ENCODE assay signal across 8 mouse cellular contexts in the genomic region with DNA sequence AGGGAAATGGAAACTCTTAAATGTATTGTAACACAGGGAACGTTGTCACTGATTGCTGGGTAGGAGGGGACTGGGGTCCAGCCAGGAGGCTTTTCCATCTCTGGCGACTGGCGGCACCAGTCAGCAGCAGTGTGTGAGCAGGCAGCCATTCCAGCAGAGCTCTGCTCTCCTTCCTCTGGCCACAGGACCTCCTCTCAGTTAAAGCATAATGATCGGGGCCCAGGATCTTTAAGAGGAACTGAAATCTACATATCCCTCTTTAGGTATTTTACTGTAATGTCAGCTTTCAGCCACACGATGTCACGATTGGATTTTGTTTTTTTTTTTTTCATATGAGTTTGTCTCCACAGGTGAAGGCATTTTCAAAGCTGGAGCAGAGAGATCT.
A peak's percentile ranks its signal among the peaks of the same experiment; 100 is the strongest.
DNase-seq lines count a peak whose midpoint lies in the region; ATAC-seq and TF ChIP-seq lines count a peak whose summit lies in the region.

No protein-coding gene starts in this region.

- H3K9ac ChIP-seq in lung, embryonic 16.5 days (ENCODE audit: low read length) = no peak overlapping the region
- H3K9ac ChIP-seq in intestine, embryonic 16.5 days (ENCODE audit: low read depth, low read length) = 0 out of 2 replicates have a peak overlapping the region, but pooled peaks have one; percentile 13
- H3K9ac ChIP-seq in neural tube, embryonic 15.5 days (replicated peaks) = 0 out of 2 replicates have a peak overlapping the region, but pooled peaks have one; percentile 11
- H3K9ac ChIP-seq in liver, embryonic 11.5 days (ENCODE audit: low read depth, low read length) = no peak overlapping the region

- H3K9me3 ChIP-seq in lung, embryonic 16.5 days (ENCODE audit: control insufficient read depth, low read length) = no peaks in the 10 kb centered on the region
- no peaks in the 10 kb centered on the region for H3K9me3 ChIP-seq in intestine, embryonic 16.5 days (ENCODE audit: control insufficient read depth, low read length)
- H3K9me3 ChIP-seq in neural tube, embryonic 15.5 days (replicated peaks) = no peaks in the 10 kb centered on the region
- H3K9me3 ChIP-seq in liver, embryonic 11.5 days (ENCODE audit: control insufficient read depth, low read length) = no peaks in the 10 kb centered on the region

- no peaks in the 10 kb centered on the region for H3K4me1 ChIP-seq in lung, embryonic 16.5 days (replicated peaks; ENCODE audit: control insufficient read depth, insufficient read depth, low read length)
- H3K4me1 ChIP-seq in lung, adult 2 months (ENCODE audit: control insufficient read depth, insufficient read depth, low read length) = no peaks in the 10 kb centered on the region
- H3K4me1 ChIP-seq in intestine, embryonic 16.5 days (ENCODE audit: control insufficient read depth, insufficient read depth, low read length) = no peaks in the 10 kb centered on the region
- H3K4me1 ChIP-seq in neural tube, embryonic 15.5 days = peaks cover 12% of the 10 kb centered on the region
- H3K4me1 ChIP-seq in liver, embryonic 11.5 days (replicated peaks; ENCODE audit: control insufficient read depth, insufficient read depth, low read length) = no peaks in the 10 kb centered on the region

- DNase-seq in cerebellum, postnatal 14 days = peak; percentile 13 to 18
- no peak for DNase-seq in cerebellum, adult 9-11 months
- DNase-seq in lung, adult 2 months = no peak
- DNase-seq in liver, embryonic 11.5 days (ENCODE audit: low spot score) = no peak
- no peak for DNase-seq in lung, postnatal 36 days

- H3K27ac ChIP-seq in lung, embryonic 16.5 days (ENCODE audit: low read length) = no peak overlapping the region
- no peak overlapping the region for H3K27ac ChIP-seq in intestine, embryonic 16.5 days (ENCODE audit: low read length)
- no peak overlapping the region for H3K27ac ChIP-seq in neural tube, embryonic 15.5 days (replicated peaks)
- H3K27ac ChIP-seq in liver, embryonic 11.5 days (ENCODE audit: low read depth, low read length) = no peak overlapping the region

- H3K4me2 ChIP-seq in lung, embryonic 16.5 days (ENCODE audit: low read depth, low read length) = 0 out of 2 replicates have a peak overlapping the region, but pooled peaks have one; percentile 2
- H3K4me2 ChIP-seq in intestine, embryonic 16.5 days (ENCODE audit: low read depth, low read length) = no peak overlapping the region; the same call in 1 of the 2 replicates
- H3K4me2 ChIP-seq in neural tube, embryonic 15.5 days = peak overlapping the region; percentile 46
- H3K4me2 ChIP-seq in liver, embryonic 11.5 days = no peak overlapping the region

- no peak for TF ChIP-seq POLR2A in lung, adult 2 months (IDR thresholded peaks at IDR 0.05; ENCODE audit: borderline replicate concordance, extremely low read depth, low read depth, low read length)

- no peak for ATAC-seq in lung, embryonic 16.5 days (ENCODE audit: low read depth)
- ATAC-seq in intestine, embryonic 16.5 days = no peak
- ATAC-seq in neural tube, embryonic 15.5 days (ENCODE audit: low FRiP score) = peak; percentile 56; the same call in 1 of the 2 replicates
- no peak for ATAC-seq in liver, embryonic 11.5 days (replicated peaks; ENCODE audit: low FRiP score)

- no peak overlapping the region for H3K4me3 ChIP-seq in lung, embryonic 16.5 days (ENCODE audit: low read length)
- H3K4me3 ChIP-seq in lung, adult 2 months (replicated peaks; ENCODE audit: extremely low read depth, low read depth, low read length) = no peak overlapping the region
- H3K4me3 ChIP-seq in intestine, embryonic 16.5 days (ENCODE audit: low read length) = no peak overlapping the region
- H3K4me3 ChIP-seq in neural tube, embryonic 15.5 days (replicated peaks) = peak overlapping the region; percentile 14; the same call in 1 of the 2 replicates
- no peak overlapping the region for H3K4me3 ChIP-seq in liver, embryonic 11.5 days (ENCODE audit: low read depth, low read length)

- WGBS in lung, embryonic 16.5 days = 8% methylated on average over 6 of the region's 6 CpGs
- 16% methylated on average over 6 of the region's 6 CpGs for WGBS in lung, adult 2 months
- WGBS in intestine, embryonic 16.5 days = 11% methylated on average over 6 of the region's 6 CpGs
- WGBS in neural tube, embryonic 15.5 days = 8% methylated on average over 6 of the region's 6 CpGs
- WGBS in liver, embryonic 11.5 days = 22% methylated on average over 6 of the region's 6 CpGs

- TF ChIP-seq CTCF in lung, adult 2 months (IDR thresholded peaks at IDR 0.05; ENCODE audit: insufficient read depth, low read length) = no peak

- no peaks in the 10 kb centered on the region for H3K36me3 ChIP-seq in lung, embryonic 16.5 days (ENCODE audit: control insufficient read depth, insufficient read depth, low read length)
- H3K36me3 ChIP-seq in intestine, embryonic 16.5 days (ENCODE audit: control insufficient read depth, insufficient read depth, low read length) = no peaks in the 10 kb centered on the region
- H3K36me3 ChIP-seq in neural tube, embryonic 15.5 days = no peaks in the 10 kb centered on the region
- H3K36me3 ChIP-seq in liver, embryonic 11.5 days (ENCODE audit: control insufficient read depth, insufficient read depth, low read length) = no peaks in the 10 kb centered on the region

- H3K27me3 ChIP-seq in lung, embryonic 16.5 days (ENCODE audit: control insufficient read depth, insufficient read depth, low read depth, low read length) = no peaks in the 10 kb centered on the region; the same call in 1 of the 2 replicates
- H3K27me3 ChIP-seq in intestine, embryonic 16.5 days (replicated peaks; ENCODE audit: control insufficient read depth, insufficient read depth, low read length) = no peaks in the 10 kb centered on the region; the same call in 1 of the 2 replicates
- H3K27me3 ChIP-seq in neural tube, embryonic 15.5 days (replicated peaks) = no peaks in the 10 kb centered on the region
- no peaks in the 10 kb centered on the region for H3K27me3 ChIP-seq in liver, embryonic 11.5 days (replicated peaks; ENCODE audit: control insufficient read depth, insufficient read depth, low read length)

Comparison
In these comparisons a context has a peak if more than half of its experiments do, and no peak if none do; other contexts are left out.
1. DNase-seq: peak in cerebellum, postnatal 14 days (2 of 2); none in cerebellum, adult 9-11 months (single experiment), lung, adult 2 months (single experiment), liver, embryonic 11.5 days (single experiment) and lung, postnatal 36 days (single experiment).
2. H3K4me2 ChIP-seq: peak in lung, embryonic 16.5 days (single experiment) and neural tube, embryonic 15.5 days (single experiment); none in intestine, embryonic 16.5 days (single experiment) and liver, embryonic 11.5 days (single experiment).
3. H3K9ac ChIP-seq: peak in intestine, embryonic 16.5 days (single experiment) and neural tube, embryonic 15.5 days (single experiment); none in lung, embryonic 16.5 days (single experiment) and liver, embryonic 11.5 days (single experiment).